Mouse (Mus musculus) CH12.LX (cell line): ENCODE results near the gene Prrc2b. TPM values are rescaled to one million over a fixed set of nuclear protein-coding genes. Genes with fewer than 3 reads are reported as not detected.

Experiments used
- DNase-seq: peaks from one replicate; pipeline ENCODE4 v3.0.0-alpha.2; 2013; ENCODE audit errors: extremely low read depth
- H3K27ac ChIP-seq: 2 replicates; pipeline ENCODE4 v1.5.1; 2012; ENCODE audit warnings: low read depth, mild to moderate bottlenecking, control low read depth, moderate library complexity; ENCODE audit not compliant: insufficient read depth
- H3K27me3 ChIP-seq: replicated peaks from 2 replicates; pipeline ENCODE3; 2012; ENCODE audit warnings: inconsistent platforms
- H3K36me3 ChIP-seq, 2 experiments: replicated peaks in 1 of 2; 2 replicates each; pipeline versions ENCODE3 to v1.6.1; 2012; ENCODE audit warnings: inconsistent platforms in 1 of 2, low read length in 1 of 2, mild to moderate bottlenecking in 1 of 2, mixed read lengths in 1 of 2, moderate library complexity in 1 of 2; ENCODE audit not compliant: control insufficient read depth in 1 of 2, insufficient read depth in 1 of 2
- H3K4me1 ChIP-seq, 2 experiments: 2 replicates each; pipeline ENCODE4 v1.6.1; 2012; ENCODE audit warnings: inconsistent platforms in 1 of 2, moderate library complexity in 1 of 2; ENCODE audit not compliant: insufficient read depth in 2 of 2, control insufficient read depth in 1 of 2
- H3K4me2 ChIP-seq: 2 replicates; pipeline ENCODE4 v1.6.1; 2012; ENCODE audit warnings: low read depth, mild to moderate bottlenecking, control low read depth; ENCODE audit not compliant: poor library complexity, insufficient read depth, severe bottlenecking
- H3K4me3 ChIP-seq, 3 experiments: fragments of 150-350 bp in 1 of 3; sonication (generic) in 1 of 3; replicated peaks in 1 of 3; 2 replicates each; pipeline versions ENCODE3 to v1.5.1; 2011 to 2012; ENCODE audit warnings: low read depth in 2 of 3, low read length in 2 of 3, mild to moderate bottlenecking in 2 of 3, moderate library complexity in 2 of 3, control low read depth in 1 of 3, improper control_type of control experiment in 1 of 3, inconsistent platforms in 1 of 3, mixed read lengths in 1 of 3; ENCODE audit not compliant: poor library complexity in 1 of 3
- H3K79me2 ChIP-seq: replicated peaks from 2 replicates; pipeline ENCODE4 v1.6.1; 2012; ENCODE audit warnings: mild to moderate bottlenecking, moderate library complexity; ENCODE audit not compliant: control insufficient read depth, poor library complexity, insufficient read depth, severe bottlenecking; ENCODE audit errors: extremely low read depth
- H3K9ac ChIP-seq: 2 replicates; pipeline ENCODE4 v1.6.1; 2012; ENCODE audit warnings: low read depth, mild to moderate bottlenecking, control low read depth, moderate library complexity; ENCODE audit not compliant: insufficient read depth
- H3K9me3 ChIP-seq: replicated peaks from 2 replicates; pipeline ENCODE3; 2012; ENCODE audit warnings: low read length, inconsistent platforms, mixed read lengths
- CTCF ChIP-seq, 2 experiments: IDR thresholded peaks in 1 of 2; conservative IDR thresholded peaks in 1 of 2; 2 replicates each; pipeline ENCODE4 v1.5.1; 2011 to 2012; ENCODE audit warnings: low read depth in 2 of 2, low read length in 2 of 2, improper control_type of control experiment in 1 of 2, inconsistent platforms in 1 of 2, mild to moderate bottlenecking in 1 of 2, moderate library complexity in 1 of 2
- EP300 ChIP-seq: IDR thresholded peaks from 2 replicates; pipeline ENCODE4 v1.6.1; 2011; ENCODE audit warnings: low read length, improper control_type of control experiment
- GABPA ChIP-seq: IDR thresholded peaks from 2 replicates; pipeline ENCODE4 v1.6.1; 2012; ENCODE audit warnings: low read depth, low read length, improper control_type of control experiment, inconsistent platforms; ENCODE audit not compliant: insufficient replicate concordance
- JUND ChIP-seq: conservative IDR thresholded peaks from 2 replicates; pipeline ENCODE4 v1.6.1; 2011; ENCODE audit warnings: low read depth, low read length, improper control_type of control experiment
- KAT2A ChIP-seq: IDR thresholded peaks from 2 replicates; pipeline ENCODE4 v1.6.1; 2012; ENCODE audit warnings: low read length, improper control_type of control experiment, inconsistent platforms; ENCODE audit not compliant: insufficient replicate concordance
- MAFK ChIP-seq: IDR thresholded peaks from 2 replicates; pipeline ENCODE4 v1.6.1; 2011; ENCODE audit warnings: low read length, improper control_type of control experiment; ENCODE audit not compliant: insufficient replicate concordance
- MAZ ChIP-seq: IDR thresholded peaks from 2 replicates; pipeline ENCODE4 v1.6.1; 2012; ENCODE audit warnings: low read depth, mild to moderate bottlenecking, inconsistent platforms, low read length, improper control_type of control experiment, moderate library complexity
- MYC ChIP-seq: IDR thresholded peaks from 2 replicates; pipeline ENCODE4 v1.6.1; 2011; ENCODE audit warnings: low read depth, mild to moderate bottlenecking, improper control_type of control experiment, low read length
- NRF1 ChIP-seq: IDR thresholded peaks from 2 replicates; pipeline ENCODE4 v1.6.1; 2014; ENCODE audit warnings: low read depth, mild to moderate bottlenecking, inconsistent platforms, low read length, improper control_type of control experiment, moderate library complexity
- RAD21 ChIP-seq: IDR thresholded peaks from 2 replicates; pipeline ENCODE4 v1.6.1; 2011; ENCODE audit warnings: low read depth, mild to moderate bottlenecking, low read length, improper control_type of control experiment, moderate library complexity
- TBP ChIP-seq: conservative IDR thresholded peaks from 2 replicates; pipeline ENCODE4 v1.6.1; 2011; ENCODE audit warnings: low read depth, low read length, improper control_type of control experiment
- ZMIZ1 ChIP-seq: IDR thresholded peaks from 2 replicates; pipeline ENCODE4 v1.6.1; 2012; ENCODE audit warnings: low read depth, mild to moderate bottlenecking, inconsistent platforms, low read length, improper control_type of control experiment
- ZNF384 ChIP-seq: IDR thresholded peaks from 2 replicates; pipeline ENCODE4 v1.6.1; 2012; ENCODE audit warnings: low read depth, low read length, improper control_type of control experiment, inconsistent platforms
- dilution Hi-C: fragments of 300-500 bp; cut with MboI; formaldehyde crosslinking; loops from 2 replicates; pipeline ENCODE4 v1.14.3; 2020; ENCODE audit warnings: low sequenced_read_pairs; ENCODE audit not compliant: extremely low pct_unique_long_range_greater_than_20kb, extremely low pct_ligation_motif_present
- in situ Hi-C: fragments of 300-500 bp; cut with MboI; formaldehyde crosslinking; loops from 3 replicates; pipeline ENCODE4 v1.14.3; 2019; ENCODE audit warnings: low sequenced_read_pairs, low pct_ligation_motif_present, low pct_unique_long_range_greater_than_20kb, mixed read lengths
- polyA plus RNA-seq: library from polyadenylated mRNA; unstranded; fragments of >175 nt; gene quantifications from 2 replicates; pipeline ENCODE4 v1.2.1, GENCODE M21; 2012; ENCODE audit warnings: low read depth; ENCODE audit not compliant: insufficient read length
- total RNA-seq, 2 experiments: library from RNA; depleted of rRNA; stranded (reverse); fragments of 300-350 nt in 1 of 2; fragments of >200 nt in 1 of 2; gene quantifications; 2 replicates each; pipeline ENCODE4 v1.2.3; 2012 to 2014

Prrc2b gene
- total and polyA plus RNA-seq, 3 experiments, result 7.6 to 59.9 (median 42.2) TPM

GRCm38 (mm10) chr2:32189060-32189681, 38.3 kb downstream of the Prrc2b start:
- no peak for DNase-seq
- Histone ChIP-seq H3K36me3 (peaks cover 87 to 95% of the 10 kb centered on the region in 2 experiments), H3K9ac (no peak overlapping the region), H3K4me2 (no peak overlapping the region), H3K27me3 (no peaks in the 10 kb centered on the region), H3K79me2 (peaks cover 33% of the 10 kb centered on the region), H3K9me3 (no peaks in the 10 kb centered on the region), H3K4me3 (no peak overlapping the region), H3K27ac (no peak overlapping the region), H3K4me1 (peaks cover 0 to 42% of the 10 kb centered on the region in 2 experiments; a peak in 3 of 4 replicates)
- in situ Hi-C loops, result no loop called here
- dilution Hi-C loops, result no loop called here
- TF ChIP-seq MAFK (no peak), KAT2A (no peak), GABPA (no peak), MYC (no peak), EP300 (no peak), MAZ (no peak), ZNF384 (no peak), NRF1 (no peak), JUND (no peak), TBP (no peak)

- H3K36me3 ChIP-seq, result peaks cover 91 to 95% of the 10 kb centered on the region in 2 experiments
- dilution Hi-C loops, result no loop called here
These were observed 39.7 kb downstream of the Prrc2b start for GRCm38 (mm10) chr2:32190620-32191019.

More at GRCm38 (mm10) chr2:32190620-32191019, 39.7 kb downstream of the Prrc2b start:
- no peak overlapping the region for H3K9ac ChIP-seq
- no peaks in the 10 kb centered on the region for H3K9me3 ChIP-seq
- peaks cover 0 to 32% of the 10 kb centered on the region in 2 experiments; a peak in 3 of 4 replicates for H3K4me1 ChIP-seq
- DNase-seq, result no peak
- in situ Hi-C loops, result no loop called here
- no peak overlapping the region for H3K4me3 ChIP-seq
- H3K79me2 ChIP-seq, result peaks cover 23% of the 10 kb centered on the region
- TF ChIP-seq ZMIZ1, result no peak
- no peak for TF ChIP-seq RAD21
- peak in 1 of 2 experiments; percentile 5; a peak in 1 of 4 replicates for TF ChIP-seq CTCF (conservative IDR thresholded peaks at IDR 0.05 in 1 of 2, IDR thresholded peaks at IDR 0.05 in 1 of 2; ENCODE audit: low read depth in 2 of 2, low read length in 2 of 2)
- TF ChIP-seq EP300, result no peak
- TF ChIP-seq TBP, result no peak
- H3K27ac ChIP-seq, result no peak overlapping the region
- no peaks in the 10 kb centered on the region for H3K27me3 ChIP-seq
- no peak overlapping the region for H3K4me2 ChIP-seq
